Mouse (Mus musculus): ENCODE data around the gene Mgst3. TPM values are rescaled to one million over a fixed set of nuclear protein-coding genes. Genes with fewer than 3 reads are reported as not detected.
"Not testable (repeated sequence)": the region's sequence is repeated elsewhere in the genome, so short reads cannot be mapped to it uniquely, and the experiment has no call there.

The Mgst3 gene
- polyA plus RNA-seq, 2 experiments = 45.7 to 59.6 TPM

- Histone ChIP-seq H3K4me2 (replicated peaks; ENCODE audit: low read depth, low read length, severe bottlenecking) (peak overlapping the region; percentile 81), H3K27me3 (ENCODE audit: control insufficient read depth, insufficient read depth, low read length) (no peaks in the 10 kb centered on the region), H3K9ac (ENCODE audit: low read depth, low read length, severe bottlenecking) (peak overlapping the region; percentile 71), H3K4me3 (replicated peaks; ENCODE audit: low read length) (peak overlapping the region; percentile 69), H3K36me3 (ENCODE audit: control insufficient read depth, insufficient read depth, low read length) (peaks cover 12% of the 10 kb centered on the region), H3K27ac (replicated peaks; ENCODE audit: low read depth, low read length) (0 out of 2 replicates have a peak overlapping the region, but pooled peaks have one; percentile 59), H3K4me1 (ENCODE audit: control insufficient read depth, insufficient read depth, low read length) (no peaks in the 10 kb centered on the region), H3K9me3 (ENCODE audit: control insufficient read depth, low read length) (no peaks in the 10 kb centered on the region)
- WGBS = 26% methylated on average over 13 of the region's 13 CpGs
- TF ChIP-seq POLR2A (IDR thresholded peaks at IDR 0.05; ENCODE audit: borderline replicate concordance, extremely low read depth, insufficient read depth, insufficient read length) = no peak
- DNase-seq (ENCODE audit: low spot score) = peak; percentile 13
- ATAC-seq (ENCODE audit: low FRiP score, low read depth) = no peak
Measured at GRCm38 (mm10) chr1:167350597-167351415, 42.8 kb downstream of the Mgst3 start.

GRCm38 (mm10) chr1:167349815-167350596 lies 43.6 kb downstream of the Mgst3 start, which contains the start of gene Aldh9a1:
Gene Aldh9a1, plus strand, starts transcription at chr1:167349991.
- ATAC-seq (ENCODE audit: low FRiP score, low read depth) (peak; percentile 94), DNase-seq (ENCODE audit: low spot score) (peak; percentile 88)
- peak within 1 kb of the TSS; percentile 71 for H3K9ac ChIP-seq (ENCODE audit: low read depth, low read length, severe bottlenecking)
- H3K27me3 ChIP-seq (ENCODE audit: control insufficient read depth, insufficient read depth, low read length) = no peaks in the 10 kb centered on the region
- H3K4me1 ChIP-seq (ENCODE audit: control insufficient read depth, insufficient read depth, low read length) = no peaks in the 10 kb centered on the region
- no peaks in the 10 kb centered on the region for H3K9me3 ChIP-seq (ENCODE audit: control insufficient read depth, low read length)
- peak within 1 kb of the TSS; percentile 59; the same call in 1 of the 2 replicates for H3K27ac ChIP-seq (replicated peaks; ENCODE audit: low read depth, low read length)
- peak within 1 kb of the TSS; percentile 81 for H3K4me2 ChIP-seq (replicated peaks; ENCODE audit: low read depth, low read length, severe bottlenecking)
- peak within 1 kb of the TSS; percentile 69 for H3K4me3 ChIP-seq (replicated peaks; ENCODE audit: low read length)
- TF ChIP-seq POLR2A (IDR thresholded peaks at IDR 0.05; ENCODE audit: borderline replicate concordance, extremely low read depth, insufficient read depth, insufficient read length) = 0 out of 2 replicates have a peak, but pooled peaks have one; percentile 18
- peaks cover 5% of the 10 kb centered on the region; the same call in 1 of the 2 replicates for H3K36me3 ChIP-seq (ENCODE audit: control insufficient read depth, insufficient read depth, low read length)
- WGBS = 3% methylated on average over 52 of the region's 55 CpGs

- H3K27ac ChIP-seq (replicated peaks; ENCODE audit: low read depth, low read length); ATAC-seq (ENCODE audit: low FRiP score, low read depth); H3K36me3 ChIP-seq (ENCODE audit: control insufficient read depth, insufficient read depth, low read length); H3K4me1 ChIP-seq (ENCODE audit: control insufficient read depth, insufficient read depth, low read length); H3K9me3 ChIP-seq (ENCODE audit: control insufficient read depth, low read length); H3K4me3 ChIP-seq (replicated peaks; ENCODE audit: low read length); H3K27me3 ChIP-seq (ENCODE audit: control insufficient read depth, insufficient read depth, low read length); H3K9ac ChIP-seq (ENCODE audit: low read depth, low read length, severe bottlenecking); DNase-seq (ENCODE audit: low spot score): not testable (repeated sequence)
- 0 out of 2 replicates have a peak overlapping the region, but pooled peaks have one; percentile 81 for H3K4me2 ChIP-seq (replicated peaks; ENCODE audit: low read depth, low read length, severe bottlenecking)
- 62% methylated on average over 3 of the region's 3 CpGs for WGBS
Measured at GRCm38 (mm10) chr1:167349206-167349605, 44.4 kb downstream of the Mgst3 start.

- not testable (repeated sequence) for H3K36me3 ChIP-seq (ENCODE audit: control insufficient read depth, insufficient read depth, low read length); H3K9me3 ChIP-seq (ENCODE audit: control insufficient read depth, low read length); DNase-seq (ENCODE audit: low spot score); H3K4me1 ChIP-seq (ENCODE audit: control insufficient read depth, insufficient read depth, low read length); H3K4me3 ChIP-seq (replicated peaks; ENCODE audit: low read length); H3K9ac ChIP-seq (ENCODE audit: low read depth, low read length, severe bottlenecking); H3K27ac ChIP-seq (replicated peaks; ENCODE audit: low read depth, low read length); H3K4me2 ChIP-seq (replicated peaks; ENCODE audit: low read depth, low read length, severe bottlenecking); H3K27me3 ChIP-seq (ENCODE audit: control insufficient read depth, insufficient read depth, low read length); ATAC-seq (ENCODE audit: low FRiP score, low read depth)
- 94% methylated on average over 10 of the region's 10 CpGs for WGBS
Measured at GRCm38 (mm10) chr1:167345994-167346520, 47.6 kb downstream of the Mgst3 start.

GRCm38 (mm10) chr1:167342831-167343230 lies 50.8 kb downstream of the Mgst3 start:
- Histone ChIP-seq H3K4me2 (replicated peaks; ENCODE audit: low read depth, low read length, severe bottlenecking) (no peak overlapping the region), H3K9me3 (ENCODE audit: control insufficient read depth, low read length) (no peaks in the 10 kb centered on the region), H3K27ac (replicated peaks; ENCODE audit: low read depth, low read length) (no peak overlapping the region), H3K27me3 (ENCODE audit: control insufficient read depth, insufficient read depth, low read length) (no peaks in the 10 kb centered on the region), H3K4me3 (replicated peaks; ENCODE audit: low read length) (no peak overlapping the region), H3K4me1 (ENCODE audit: control insufficient read depth, insufficient read depth, low read length) (no peaks in the 10 kb centered on the region), H3K36me3 (ENCODE audit: control insufficient read depth, insufficient read depth, low read length) (no peaks in the 10 kb centered on the region), H3K9ac (ENCODE audit: low read depth, low read length, severe bottlenecking) (no peak overlapping the region)
- ATAC-seq (ENCODE audit: low FRiP score, low read depth) (no peak), DNase-seq (ENCODE audit: low spot score) (no peak)
- TF ChIP-seq POLR2A (IDR thresholded peaks at IDR 0.05; ENCODE audit: borderline replicate concordance, extremely low read depth, insufficient read depth, insufficient read length) = no peak
- WGBS = 88% methylated on average over 10 of the region's 10 CpGs

Measured in limb, embryonic 14.5 days (tissue).